Mouse (Mus musculus) stomach, embryonic 16.5 days (tissue): ENCODE measurements around the gene Frmd4b. TPM values are rescaled to one million over a fixed set of nuclear protein-coding genes. Genes with fewer than 3 reads are reported as not detected.
"Not testable (repeated sequence)": the region's sequence is repeated elsewhere in the genome, so short reads cannot be mapped to it uniquely, and the experiment has no call there.

Experiments used
- ATAC-seq: fragments of 200-750 bp; cut with Nextera tagmentation; 2 replicates; pipeline ENCODE4 v1.8.0; 2017; ENCODE audit warnings: moderate number of reproducible peaks, moderate TSS enrichment; ENCODE audit not compliant: insufficient read depth, low FRiP score
- H3K27ac ChIP-seq: fragments of 300-500 bp; sonication (generic); 2 replicates; pipeline ENCODE4 v1.5.1; 2014; ENCODE audit warnings: low read length
- H3K27me3 ChIP-seq: fragments of 300-500 bp; sonication (generic); 2 replicates; pipeline ENCODE4 v1.6.1; 2014; ENCODE audit warnings: low read length, control low read depth, mixed read lengths; ENCODE audit not compliant: control insufficient read depth, insufficient read depth
- H3K36me3 ChIP-seq: fragments of 300-500 bp; sonication (generic); 2 replicates; pipeline ENCODE4 v1.6.1; 2014; ENCODE audit warnings: low read length; ENCODE audit not compliant: control insufficient read depth, insufficient read depth
- H3K4me1 ChIP-seq: fragments of 300-500 bp; sonication (generic); 2 replicates; pipeline ENCODE4 v1.6.1; 2014; ENCODE audit warnings: low read length, control low read depth, mixed read lengths; ENCODE audit not compliant: control insufficient read depth, insufficient read depth
- H3K4me2 ChIP-seq: fragments of 300-500 bp; sonication (generic); 2 replicates; pipeline ENCODE4 v1.6.1; 2014; ENCODE audit warnings: low read depth, low read length, mixed read lengths
- H3K4me3 ChIP-seq: fragments of 300-500 bp; sonication (generic); replicated peaks from 2 replicates; pipeline ENCODE4 v1.5.1; 2014; ENCODE audit warnings: mild to moderate bottlenecking, low read length
- H3K9ac ChIP-seq: fragments of 300-500 bp; sonication (generic); 2 replicates; pipeline ENCODE4 v1.6.1; 2014; ENCODE audit warnings: low read length
- H3K9me3 ChIP-seq: fragments of 300-500 bp; sonication (generic); replicated peaks from 2 replicates; pipeline ENCODE4 v1.6.1; 2016; ENCODE audit warnings: low read length, control low read depth; ENCODE audit not compliant: control insufficient read depth
- WGBS: fragments of 180-500 bp; shearing (Covaris S2); extraction: QIAGEN DNeasy Blood & Tissue Kit; methylation state at CpG from one replicate; pipeline ENCODE4 v1.1.7; 2014; 5-methylcytosine and 5-hydroxymethylcytosine counted together
- polyA plus RNA-seq: library from polyadenylated mRNA; unstranded; fragments of >200 nt; fragmentation: Nextera tagmentation; extraction: Ambion mirVana; gene quantifications from 2 replicates; pipeline ENCODE4 v1.2.1, GENCODE M21; 2015

Gene Frmd4b
- polyA plus RNA-seq, 1 experiment from 2014 or later: 17.5 TPM

GRCm38 (mm10) chr6:97416972-97417554 lies 200.3 kb downstream of the Frmd4b start:
- Histone ChIP-seq H3K27me3 (no peaks in the 10 kb centered on the region), H3K4me3 (no peak overlapping the region), H3K36me3 (no peaks in the 10 kb centered on the region), H3K4me1 (no peaks in the 10 kb centered on the region), H3K9ac (no peak overlapping the region), H3K9me3 (no peaks in the 10 kb centered on the region), H3K4me2 (no peak overlapping the region), H3K27ac (no peak overlapping the region)
- 61% methylated on average over 13 of the region's 13 CpGs for WGBS
- 0 out of 2 replicates have a peak, but pooled peaks have one; percentile 56 for ATAC-seq

DNA sequence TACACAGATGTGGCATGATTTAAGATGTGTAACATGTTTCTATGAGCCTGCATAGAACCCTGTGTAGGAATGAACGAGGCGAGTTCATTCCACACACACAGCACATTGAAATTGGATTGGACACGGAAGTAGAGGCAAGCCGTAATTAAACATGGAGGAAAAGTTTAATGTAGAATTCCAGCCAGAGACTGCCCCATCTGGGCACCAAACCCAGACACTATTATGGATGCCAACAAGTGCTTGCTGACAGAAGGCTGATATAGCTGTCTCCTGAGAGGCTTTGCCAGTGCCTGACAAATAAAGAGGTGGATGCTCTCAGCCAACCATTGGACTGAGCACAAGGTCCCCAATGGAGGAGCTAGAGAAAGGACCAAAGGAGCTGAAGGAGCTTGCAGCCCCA lies 201.8 kb downstream of the Frmd4b start:
- not testable (repeated sequence) for H3K27ac ChIP-seq, H3K4me2 ChIP-seq, ATAC-seq, H3K9me3 ChIP-seq, H3K36me3 ChIP-seq, H3K4me1 ChIP-seq, H3K4me3 ChIP-seq, H3K9ac ChIP-seq, H3K27me3 ChIP-seq
- 94% methylated on average over 4 of the region's 4 CpGs for WGBS

DNA sequence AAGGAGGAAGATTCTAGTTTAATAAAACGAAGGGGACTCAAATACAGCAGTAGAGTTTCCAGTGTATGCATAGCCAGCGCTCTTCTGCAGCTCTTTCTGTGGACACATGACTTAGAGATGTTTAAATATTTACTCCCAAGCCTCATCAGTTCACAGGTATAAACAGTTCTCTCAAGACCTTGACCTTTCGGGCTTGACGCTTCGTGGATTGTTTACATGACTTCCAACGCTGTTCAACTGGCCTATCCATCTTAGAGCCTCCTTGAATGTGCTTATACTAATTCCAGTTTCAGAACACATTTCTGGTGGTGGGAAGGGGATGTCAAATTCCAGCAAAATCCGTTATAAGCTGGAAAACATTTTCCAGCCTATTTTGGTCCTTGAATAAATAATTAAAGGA lies 203.9 kb downstream of the Frmd4b start:
- H3K27ac ChIP-seq: no peak overlapping the region
- ATAC-seq: no peak

DNA sequence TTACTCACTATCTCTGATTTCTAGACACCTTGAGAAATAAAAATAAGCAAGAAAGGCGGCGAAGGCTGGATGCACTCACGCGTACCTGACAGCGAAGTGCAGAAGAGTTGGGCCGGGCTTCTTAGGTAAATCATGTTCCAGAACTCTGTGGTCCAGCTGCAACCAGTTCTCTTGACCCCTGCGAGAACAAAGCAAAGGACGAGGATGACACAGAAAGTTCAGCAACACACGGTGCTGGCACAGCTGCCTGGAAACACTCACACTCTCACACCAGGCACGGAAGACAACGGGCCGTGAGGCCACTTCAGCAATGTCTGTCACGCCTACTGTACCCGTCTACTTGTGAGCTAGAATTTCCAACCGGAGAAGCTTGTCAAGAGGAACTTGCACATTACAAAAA lies 204.9 kb downstream of the Frmd4b start:
- no peaks in the 10 kb centered on the region for H3K36me3 ChIP-seq
- ATAC-seq: no peak
- H3K4me3 ChIP-seq: no peak overlapping the region
- no peak overlapping the region for H3K27ac ChIP-seq
- 0 out of 2 replicates have a peak, but pooled peaks cover 6% of the 10 kb centered on the region for H3K4me1 ChIP-seq
- H3K27me3 ChIP-seq: no peaks in the 10 kb centered on the region
- H3K9me3 ChIP-seq: no peaks in the 10 kb centered on the region
- no peak overlapping the region for H3K9ac ChIP-seq
- WGBS: 87% methylated on average over 15 of the region's 15 CpGs
- no peak overlapping the region for H3K4me2 ChIP-seq

More for the DNA sequence above, 203.9 kb downstream of the Frmd4b start:
- Histone ChIP-seq H3K36me3 (no peaks in the 10 kb centered on the region), H3K4me3 (no peak overlapping the region), H3K4me1 (0 out of 2 replicates have a peak, but pooled peaks cover 6% of the 10 kb centered on the region), H3K27me3 (no peaks in the 10 kb centered on the region), H3K9me3 (no peaks in the 10 kb centered on the region), H3K4me2 (no peak overlapping the region), H3K9ac (no peak overlapping the region)
- 18% methylated on average over 7 of the region's 7 CpGs for WGBS

DNA sequence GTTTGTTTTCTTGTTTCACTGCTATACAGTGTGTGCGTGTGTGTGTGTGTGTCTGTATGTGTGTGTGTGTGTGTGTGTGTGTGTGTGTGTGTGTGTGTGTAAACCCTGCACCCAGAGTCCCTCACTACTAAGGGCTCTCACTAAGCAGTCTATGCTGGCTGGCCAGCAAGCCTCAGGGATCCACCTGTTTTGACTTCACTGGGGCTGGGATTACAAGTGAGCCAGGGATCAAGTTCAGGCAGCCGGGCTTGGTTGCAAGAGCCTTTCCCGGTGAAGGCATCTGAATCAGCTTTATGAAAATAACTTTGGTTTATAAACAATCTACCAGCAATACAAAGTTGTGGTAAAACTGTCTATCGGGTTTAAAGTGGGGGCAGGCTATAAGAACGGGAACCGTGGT lies 206.0 kb downstream of the Frmd4b start:
- Histone ChIP-seq H3K27me3 (no peaks in the 10 kb centered on the region), H3K36me3 (no peaks in the 10 kb centered on the region), H3K4me3 (no peak overlapping the region), H3K9me3 (no peaks in the 10 kb centered on the region), H3K27ac (no peak overlapping the region), H3K4me1 (0 out of 2 replicates have a peak, but pooled peaks cover 6% of the 10 kb centered on the region), H3K9ac (no peak overlapping the region), H3K4me2 (no peak overlapping the region)
- ATAC-seq: no peak
- WGBS: 73% methylated on average over 6 of the region's 6 CpGs

GRCm38 (mm10) chr6:97409467-97410239 lies 207.7 kb downstream of the Frmd4b start:
- WGBS: 25% methylated on average over 5 of the region's 5 CpGs
- ATAC-seq: no peak; the same call in 1 of the 2 replicates
- Histone ChIP-seq H3K4me1 (0 out of 2 replicates have a peak, but pooled peaks cover 6% of the 10 kb centered on the region), H3K9me3 (no peaks in the 10 kb centered on the region), H3K4me3 (no peak overlapping the region), H3K4me2 (no peak overlapping the region), H3K27ac (0 out of 2 replicates have a peak overlapping the region, but pooled peaks have one; percentile 34), H3K36me3 (no peaks in the 10 kb centered on the region), H3K9ac (no peak overlapping the region), H3K27me3 (no peaks in the 10 kb centered on the region)

DNA sequence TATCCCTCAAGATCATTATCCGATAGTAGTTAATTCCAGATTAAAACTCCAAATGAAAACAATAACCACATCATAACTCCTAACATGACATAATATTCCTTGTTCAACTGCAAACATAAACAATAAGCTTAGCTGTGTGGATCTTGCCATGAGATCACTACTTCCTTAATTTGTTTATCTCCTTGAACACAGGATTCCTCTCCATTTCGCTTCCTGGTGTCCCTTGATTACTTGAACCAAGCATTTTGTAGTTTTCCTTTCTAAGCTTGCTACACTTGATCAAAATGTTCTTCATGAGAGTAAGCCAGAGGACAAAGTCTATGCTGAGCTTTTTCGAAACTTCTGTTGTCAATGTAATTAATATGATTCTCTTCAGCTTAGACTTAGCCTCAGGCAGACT lies 209.4 kb downstream of the Frmd4b start:
- Histone ChIP-seq H3K27ac (no peak overlapping the region), H3K9me3 (no peaks in the 10 kb centered on the region), H3K9ac (no peak overlapping the region), H3K27me3 (no peaks in the 10 kb centered on the region), H3K4me3 (no peak overlapping the region), H3K36me3 (no peaks in the 10 kb centered on the region), H3K4me1 (0 out of 2 replicates have a peak, but pooled peaks cover 6% of the 10 kb centered on the region), H3K4me2 (no peak overlapping the region)
- ATAC-seq: no peak
- 79% methylated on average over 3 of the region's 3 CpGs for WGBS

- no peak overlapping the region for H3K4me2 ChIP-seq
- ATAC-seq: no peak
These were observed 209.9 kb downstream of the Frmd4b start for GRCm38 (mm10) chr6:97407425-97407824.

GRCm38 (mm10) chr6:97405311-97405710 lies 212.0 kb downstream of the Frmd4b start:
- no peak; the same call in 1 of the 2 replicates for ATAC-seq
- Histone ChIP-seq H3K4me3 (no peak overlapping the region), H3K4me1 (0 out of 2 replicates have a peak, but pooled peaks cover 6% of the 10 kb centered on the region), H3K36me3 (no peaks in the 10 kb centered on the region), H3K27ac (no peak overlapping the region), H3K9me3 (no peaks in the 10 kb centered on the region), H3K27me3 (no peaks in the 10 kb centered on the region), H3K9ac (no peak overlapping the region), H3K4me2 (no peak overlapping the region)
- 28% methylated on average over 7 of the region's 7 CpGs for WGBS

More at GRCm38 (mm10) chr6:97407425-97407824, 209.9 kb downstream of the Frmd4b start:
- 0 out of 2 replicates have a peak, but pooled peaks cover 6% of the 10 kb centered on the region for H3K4me1 ChIP-seq
- H3K9ac ChIP-seq: no peak overlapping the region
- H3K9me3 ChIP-seq: no peaks in the 10 kb centered on the region
- no peak overlapping the region for H3K27ac ChIP-seq
- H3K4me3 ChIP-seq: no peak overlapping the region
- WGBS: 80% methylated on average over 5 of the region's 5 CpGs
- H3K36me3 ChIP-seq: no peaks in the 10 kb centered on the region
- no peaks in the 10 kb centered on the region for H3K27me3 ChIP-seq
